Mouse (Mus musculus): ENCODE results near the gene Knop1.

The Knop1 gene

GRCm38 (mm10) chr7:118848796-118849195 lies 7.3 kb downstream of the Knop1 start:
- DNase-seq (ENCODE audit: low spot score): no peak

- DNase-seq (ENCODE audit: low spot score): no peak
These were observed 9.7 kb downstream of the Knop1 start for GRCm38 (mm10) chr7:118846329-118846728.

- DNase-seq (ENCODE audit: low spot score): no peak
These were observed 10.9 kb downstream of the Knop1 start for GRCm38 (mm10) chr7:118845141-118845540.

- DNase-seq (ENCODE audit: low spot score): no peak
These were observed 13.1 kb downstream of the Knop1 start for GRCm38 (mm10) chr7:118842938-118843337.

- no peak for DNase-seq (ENCODE audit: low spot score)
These were observed 14.3 kb downstream of the Knop1 start for GRCm38 (mm10) chr7:118841796-118842195.

GRCm38 (mm10) chr7:118841030-118841745 lies 14.9 kb downstream of the Knop1 start:
- no peak for DNase-seq (ENCODE audit: low spot score)

GRCm38 (mm10) chr7:118837901-118838300 lies 18.2 kb downstream of the Knop1 start:
- no peak for DNase-seq (ENCODE audit: low spot score)

- DNase-seq (ENCODE audit: low spot score): no peak
These were observed 28.1 kb downstream of the Knop1 start for GRCm38 (mm10) chr7:118827975-118828416.

GRCm38 (mm10) chr7:118824451-118824850 lies 31.6 kb downstream of the Knop1 start:
- no peak for DNase-seq (ENCODE audit: low spot score)

- no peak for DNase-seq (ENCODE audit: low spot score)
These were observed 34.0 kb downstream of the Knop1 start for GRCm38 (mm10) chr7:118821887-118822556.

GRCm38 (mm10) chr7:118821356-118821755 lies 34.7 kb downstream of the Knop1 start:
- no peak for DNase-seq (ENCODE audit: low spot score)

GRCm38 (mm10) chr7:118819666-118820065 lies 36.4 kb downstream of the Knop1 start:
- no peak for DNase-seq (ENCODE audit: low spot score)

GRCm38 (mm10) chr7:118817741-118818140 lies 38.3 kb downstream of the Knop1 start:
- DNase-seq (ENCODE audit: low spot score): no peak

- no peak for DNase-seq (ENCODE audit: low spot score)
These were observed 39.8 kb downstream of the Knop1 start for GRCm38 (mm10) chr7:118816275-118816674.

GRCm38 (mm10) chr7:118813592-118813991 lies 42.5 kb downstream of the Knop1 start:
- no peak for DNase-seq (ENCODE audit: low spot score)

- DNase-seq (ENCODE audit: low spot score): no peak
These were observed 44.5 kb downstream of the Knop1 start for GRCm38 (mm10) chr7:118811407-118812106.

GRCm38 (mm10) chr7:118807899-118808298 lies 48.2 kb downstream of the Knop1 start:
- DNase-seq (ENCODE audit: low spot score): no peak

GRCm38 (mm10) chr7:118806631-118807411 lies 49.2 kb downstream of the Knop1 start:
- no peak for DNase-seq (ENCODE audit: low spot score)

- no peak for DNase-seq (ENCODE audit: low spot score)
These were observed 52.6 kb downstream of the Knop1 start for GRCm38 (mm10) chr7:118803425-118803824.

GRCm38 (mm10) chr7:118801791-118802190 lies 54.3 kb downstream of the Knop1 start:
- no peak for DNase-seq (ENCODE audit: low spot score)

GRCm38 (mm10) chr7:118800112-118800734 lies 55.8 kb downstream of the Knop1 start:
- DNase-seq (ENCODE audit: low spot score): no peak

Measured in spleen, adult 12 weeks (tissue).